Mouse (Mus musculus) forebrain, embryonic 13.5 days (tissue): ENCODE measurements at regions not wholly inside any gene's neighbourhood (a gene's known extent, or its start where the extent isn't known, plus 50 kb on each side); places are given as distances from the start of the nearest gene placed in this dataset.

Experiments used
- ATAC-seq: fragments of 200-750 bp; cut with Nextera tagmentation; 2 replicates; pipeline ENCODE4 v1.8.0; 2017
- H3K27ac ChIP-seq: fragments of 300-500 bp; sonication (generic); 2 replicates; pipeline ENCODE4 v1.5.1; 2015; ENCODE audit warnings: inconsistent platforms, mild to moderate bottlenecking, moderate library complexity
- H3K27me3 ChIP-seq: fragments of 300-500 bp; sonication (generic); 2 replicates; pipeline ENCODE4 v1.6.1; 2015; ENCODE audit warnings: mild to moderate bottlenecking, inconsistent platforms
- H3K36me3 ChIP-seq: fragments of 300-500 bp; sonication (generic); 2 replicates; pipeline ENCODE4 v1.6.1; 2015; ENCODE audit warnings: mild to moderate bottlenecking, inconsistent platforms; ENCODE audit not compliant: poor library complexity, severe bottlenecking
- H3K4me1 ChIP-seq: fragments of 300-500 bp; sonication (generic); 2 replicates; pipeline ENCODE4 v1.6.1; 2015; ENCODE audit warnings: inconsistent platforms
- H3K4me2 ChIP-seq: fragments of 300-500 bp; sonication (generic); 2 replicates; pipeline ENCODE4 v1.6.1; 2015; ENCODE audit warnings: inconsistent platforms, mild to moderate bottlenecking, moderate library complexity
- H3K4me3 ChIP-seq: fragments of 300-500 bp; sonication (generic); 2 replicates; pipeline ENCODE4 v1.5.1; 2015; ENCODE audit warnings: mild to moderate bottlenecking, inconsistent platforms
- H3K9ac ChIP-seq: fragments of 300-500 bp; sonication (generic); 2 replicates; pipeline ENCODE4 v1.6.1; 2015; ENCODE audit warnings: mild to moderate bottlenecking, inconsistent platforms
- H3K9me3 ChIP-seq: fragments of 300-500 bp; sonication (generic); replicated peaks from 2 replicates; pipeline ENCODE4 v1.6.1; 2016; ENCODE audit warnings: inconsistent platforms
- WGBS: fragments of 180-500 bp; shearing (Covaris S2); methylation state at CpG from one replicate; pipeline ENCODE4 v1.1.7; 2015; 5-methylcytosine and 5-hydroxymethylcytosine counted together

- Histone ChIP-seq H3K36me3 (no peaks in the 10 kb centered on the region), H3K27ac (no peak overlapping the region), H3K4me3 (no peak overlapping the region), H3K4me2 (no peak overlapping the region), H3K9me3 (no peaks in the 10 kb centered on the region), H3K9ac (no peak overlapping the region), H3K4me1 (no peaks in the 10 kb centered on the region), H3K27me3 (no peaks in the 10 kb centered on the region)
- ATAC-seq = no peak
- 95% methylated on average over 1 of the region's 1 CpGs for WGBS
These were observed 98.7 kb upstream of the Tbl1xr1 start for GRCm38 (mm10) chr3:21977775-21978174.

DNA sequence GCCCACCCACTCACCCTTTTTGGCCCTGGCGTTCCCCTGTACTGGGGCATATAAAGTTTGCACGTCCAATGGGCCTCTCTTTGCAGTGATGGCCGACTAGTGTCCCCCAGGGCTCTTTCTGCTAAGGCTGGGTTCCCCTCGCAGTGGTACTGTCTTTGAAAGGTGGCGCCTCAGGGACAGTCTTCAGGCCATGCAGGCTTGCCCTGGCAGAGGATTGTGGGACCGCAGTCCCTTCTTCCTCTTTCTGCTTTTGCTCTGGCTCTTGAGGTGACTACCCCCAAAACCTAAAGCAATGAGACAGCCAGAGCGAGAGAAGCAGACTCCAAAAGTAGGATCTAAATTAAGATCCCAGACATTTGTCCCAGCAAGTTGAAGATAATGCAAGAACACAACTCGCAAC, 93.5 kb upstream of the Tbl1xr1 start:
- Histone ChIP-seq H3K36me3 (no peaks in the 10 kb centered on the region), H3K4me2 (no peak overlapping the region), H3K9me3 (no peaks in the 10 kb centered on the region), H3K27me3 (no peaks in the 10 kb centered on the region), H3K4me1 (no peaks in the 10 kb centered on the region), H3K4me3 (no peak overlapping the region), H3K9ac (no peak overlapping the region), H3K27ac (no peak overlapping the region)
- WGBS = 91% methylated on average over 8 of the region's 8 CpGs
- ATAC-seq = no peak

- H3K4me2 ChIP-seq = no peak overlapping the region
- H3K27me3 ChIP-seq = no peaks in the 10 kb centered on the region
- no peaks in the 10 kb centered on the region for H3K36me3 ChIP-seq
- H3K4me3 ChIP-seq = no peak overlapping the region
- no peaks in the 10 kb centered on the region for H3K9me3 ChIP-seq
- H3K9ac ChIP-seq = no peak overlapping the region
- no peaks in the 10 kb centered on the region for H3K4me1 ChIP-seq
- no peak overlapping the region for H3K27ac ChIP-seq
- 24% methylated on average over 2 of the region's 2 CpGs for WGBS
- no peak for ATAC-seq
These were observed 92.3 kb upstream of the Tbl1xr1 start for GRCm38 (mm10) chr3:21983993-21984725.

GRCm38 (mm10) chr3:21984807-21985206, 91.6 kb upstream of the Tbl1xr1 start:
- Histone ChIP-seq H3K27ac (no peak overlapping the region), H3K4me3 (no peak overlapping the region), H3K27me3 (no peaks in the 10 kb centered on the region), H3K4me2 (no peak overlapping the region), H3K9me3 (no peaks in the 10 kb centered on the region), H3K36me3 (no peaks in the 10 kb centered on the region), H3K9ac (no peak overlapping the region), H3K4me1 (no peaks in the 10 kb centered on the region)
- ATAC-seq = no peak
- WGBS = 52% methylated on average over 2 of the region's 2 CpGs

GRCm38 (mm10) chr3:21986164-21986892, 90.1 kb upstream of the Tbl1xr1 start:
- WGBS = 89% methylated on average over 5 of the region's 5 CpGs
- Histone ChIP-seq H3K27ac (no peak overlapping the region), H3K36me3 (no peaks in the 10 kb centered on the region), H3K9ac (no peak overlapping the region), H3K4me3 (no peak overlapping the region), H3K4me2 (no peak overlapping the region), H3K27me3 (no peaks in the 10 kb centered on the region), H3K4me1 (no peaks in the 10 kb centered on the region), H3K9me3 (no peaks in the 10 kb centered on the region)
- no peak for ATAC-seq

DNA sequence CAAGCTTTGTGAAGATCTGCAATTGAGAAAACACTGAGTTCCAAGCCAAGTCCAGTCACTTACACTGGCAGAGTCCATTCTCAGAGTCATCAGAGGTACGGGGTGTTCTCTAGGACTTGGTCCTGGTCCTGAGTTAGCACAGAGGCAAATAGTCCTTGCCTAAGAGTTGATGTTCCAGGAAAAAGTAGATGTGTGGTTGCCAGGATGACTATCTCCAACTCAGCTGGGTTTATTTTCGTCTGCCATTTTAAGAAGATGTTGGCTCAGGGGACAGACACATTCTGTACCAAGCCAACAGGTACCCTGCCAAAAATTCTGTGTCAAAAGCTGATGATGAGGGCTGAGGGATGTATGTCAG, 89.6 kb upstream of the Tbl1xr1 start:
- ATAC-seq = no peak
- no peak overlapping the region for H3K27ac ChIP-seq
- 84% methylated on average over 2 of the region's 2 CpGs for WGBS
- H3K4me3 ChIP-seq = no peak overlapping the region
- H3K4me2 ChIP-seq = no peak overlapping the region
- H3K4me1 ChIP-seq = no peaks in the 10 kb centered on the region
- no peaks in the 10 kb centered on the region for H3K36me3 ChIP-seq
- H3K27me3 ChIP-seq = no peaks in the 10 kb centered on the region
- no peak overlapping the region for H3K9ac ChIP-seq
- H3K9me3 ChIP-seq = no peaks in the 10 kb centered on the region

DNA sequence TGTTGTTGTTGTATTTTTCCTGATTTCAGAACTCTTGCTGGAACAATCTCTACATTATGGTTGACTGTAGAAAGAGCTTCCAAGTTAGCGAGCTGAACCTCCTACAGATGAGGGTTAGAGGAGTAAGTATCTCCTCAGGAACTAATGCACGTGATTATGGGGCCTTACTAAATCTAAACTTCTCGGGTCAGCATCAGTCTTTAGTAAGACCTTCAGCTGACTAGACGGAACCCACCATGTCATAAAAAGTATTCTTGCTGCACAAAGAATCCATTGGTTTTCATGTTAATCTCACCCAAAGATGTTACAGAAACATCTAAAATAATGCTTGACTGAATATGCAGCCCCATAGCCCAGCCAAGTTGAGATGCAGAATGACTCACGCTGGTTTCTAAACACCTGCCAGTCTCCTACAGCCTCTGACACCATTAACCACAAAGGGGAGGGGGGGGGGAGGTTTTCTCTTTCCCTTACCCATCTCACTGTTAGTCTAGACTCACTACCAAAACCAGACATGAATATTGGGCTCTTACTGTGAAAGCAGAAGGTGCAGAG, 88.9 kb upstream of the Tbl1xr1 start:
- H3K4me3 ChIP-seq = no peak overlapping the region
- WGBS = 90% methylated on average over 5 of the region's 5 CpGs
- ATAC-seq = no peak

DNA sequence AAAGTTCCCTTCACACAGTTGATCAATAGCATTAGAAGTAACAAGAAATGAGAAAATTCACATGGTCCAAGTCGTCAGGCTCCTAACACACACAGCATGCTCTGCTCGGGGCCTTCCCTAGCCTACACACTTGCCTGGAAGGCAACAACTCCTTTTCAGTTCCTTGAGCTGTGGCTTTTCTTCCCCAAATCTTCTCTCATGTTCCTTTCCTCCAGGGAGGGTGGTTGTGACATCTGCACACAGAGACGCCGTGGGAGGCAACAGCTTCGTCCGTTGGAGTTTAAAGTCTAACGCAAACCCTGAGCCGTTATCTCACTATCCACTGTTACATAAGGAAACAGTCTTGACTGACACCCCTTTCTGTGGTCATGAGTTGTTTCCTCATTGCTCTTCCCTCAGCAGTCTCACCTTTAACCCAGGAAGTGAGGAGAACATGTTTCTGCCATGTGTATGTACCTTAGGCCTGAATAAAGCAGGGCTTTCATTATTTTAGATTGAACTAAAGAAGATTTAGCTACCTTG, 88.4 kb upstream of the Tbl1xr1 start:
- H3K4me1 ChIP-seq = no peaks in the 10 kb centered on the region
- no peak for ATAC-seq
- no peak overlapping the region for H3K27ac ChIP-seq
- no peaks in the 10 kb centered on the region for H3K36me3 ChIP-seq
- no peaks in the 10 kb centered on the region for H3K9me3 ChIP-seq
- H3K4me2 ChIP-seq = no peak overlapping the region
- H3K9ac ChIP-seq = no peak overlapping the region
- H3K4me3 ChIP-seq = no peak overlapping the region
- no peaks in the 10 kb centered on the region for H3K27me3 ChIP-seq
- WGBS = 92% methylated on average over 8 of the region's 8 CpGs

More for the DNA sequence above, 88.9 kb upstream of the Tbl1xr1 start:
- Histone ChIP-seq H3K4me1 (no peaks in the 10 kb centered on the region), H3K4me2 (no peak overlapping the region), H3K9ac (no peak overlapping the region), H3K9me3 (no peaks in the 10 kb centered on the region), H3K27me3 (no peaks in the 10 kb centered on the region), H3K27ac (no peak overlapping the region), H3K36me3 (no peaks in the 10 kb centered on the region)

- WGBS = 70% methylated on average over 4 of the region's 4 CpGs
- H3K4me3 ChIP-seq = no peak overlapping the region
- H3K4me1 ChIP-seq = no peaks in the 10 kb centered on the region
- ATAC-seq = no peak
- H3K4me2 ChIP-seq = no peak overlapping the region
- no peaks in the 10 kb centered on the region for H3K9me3 ChIP-seq
- H3K27me3 ChIP-seq = no peaks in the 10 kb centered on the region
- no peaks in the 10 kb centered on the region for H3K36me3 ChIP-seq
- H3K9ac ChIP-seq = no peak overlapping the region
- H3K27ac ChIP-seq = no peak overlapping the region
These were observed 85.9 kb upstream of the Tbl1xr1 start for GRCm38 (mm10) chr3:21990526-21990925.

DNA sequence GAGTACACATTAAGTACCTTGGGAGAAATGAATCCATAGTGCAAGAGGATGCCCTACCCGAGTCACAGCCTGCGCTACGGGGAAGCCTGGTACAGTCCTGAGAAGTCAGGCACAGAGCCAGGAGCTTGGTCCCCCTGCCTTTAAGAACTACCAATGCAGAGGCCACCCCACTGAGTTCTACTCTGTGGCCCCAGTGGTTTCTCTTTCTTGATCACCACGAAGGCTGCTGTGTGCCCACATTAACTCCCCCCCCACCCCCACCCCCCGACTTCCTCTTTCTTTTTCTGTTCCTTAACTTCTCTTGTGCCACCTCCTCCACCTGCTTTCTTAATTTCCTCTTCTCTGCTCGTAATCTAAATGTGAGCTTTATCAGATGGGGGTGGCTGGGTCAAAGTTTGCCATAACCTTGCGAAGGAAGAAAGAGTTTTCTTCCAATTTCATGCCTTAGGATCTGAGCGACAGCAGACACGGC, 84.7 kb upstream of the Tbl1xr1 start:
- H3K4me1 ChIP-seq = no peaks in the 10 kb centered on the region
- no peaks in the 10 kb centered on the region for H3K27me3 ChIP-seq
- no peak for ATAC-seq
- 83% methylated on average over 9 of the region's 9 CpGs for WGBS
- no peak overlapping the region for H3K4me3 ChIP-seq
- H3K36me3 ChIP-seq = no peaks in the 10 kb centered on the region
- no peaks in the 10 kb centered on the region for H3K9me3 ChIP-seq
- no peak overlapping the region for H3K9ac ChIP-seq
- H3K27ac ChIP-seq = no peak overlapping the region
- H3K4me2 ChIP-seq = no peak overlapping the region

DNA sequence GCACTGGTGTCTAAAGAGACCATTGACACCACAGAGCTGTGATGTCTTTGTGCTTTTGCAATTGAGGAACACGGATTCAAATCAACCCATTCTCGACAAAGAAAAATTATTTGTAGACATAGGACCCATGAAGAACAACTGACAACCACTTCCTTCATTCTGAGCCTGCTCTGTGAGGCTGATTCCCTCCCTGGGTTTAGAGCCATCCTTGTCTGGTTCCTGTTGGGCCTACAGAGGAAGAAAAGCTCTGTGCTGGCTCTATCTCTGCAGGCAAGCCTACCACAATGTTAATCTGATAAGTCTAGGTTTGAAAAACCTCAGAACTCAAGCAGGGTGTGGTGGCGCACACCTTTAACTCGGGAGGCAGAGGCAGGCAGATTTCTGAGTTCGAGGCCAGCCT, 84.2 kb upstream of the Tbl1xr1 start:
- WGBS = 87% methylated on average over 5 of the region's 5 CpGs
- H3K4me2 ChIP-seq = no peak overlapping the region
- no peaks in the 10 kb centered on the region for H3K9me3 ChIP-seq
- H3K36me3 ChIP-seq = no peaks in the 10 kb centered on the region
- H3K9ac ChIP-seq = no peak overlapping the region
- H3K27me3 ChIP-seq = no peaks in the 10 kb centered on the region
- H3K4me3 ChIP-seq = no peak overlapping the region
- no peak overlapping the region for H3K27ac ChIP-seq
- ATAC-seq = no peak
- H3K4me1 ChIP-seq = no peaks in the 10 kb centered on the region

DNA sequence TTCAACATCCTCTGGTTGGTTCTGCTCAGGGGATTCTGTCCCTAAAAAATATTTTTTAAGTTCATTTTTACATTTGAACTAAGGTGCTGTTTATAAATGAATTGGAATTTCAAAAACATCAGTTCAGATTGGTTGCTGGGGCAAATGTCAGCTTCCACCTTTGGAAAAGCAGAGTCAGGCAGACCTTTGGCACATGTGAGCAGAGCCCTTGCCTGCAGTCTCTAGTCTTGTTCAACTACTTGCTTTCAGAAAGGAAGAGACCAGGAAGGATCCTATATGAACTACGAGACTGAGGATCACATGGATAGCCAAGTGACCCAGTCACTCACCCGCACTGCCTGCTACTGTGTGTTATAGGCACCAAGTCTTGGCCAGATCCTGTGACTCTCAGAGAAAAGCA, 82.5 kb upstream of the Tbl1xr1 start:
- Histone ChIP-seq H3K4me2 (no peak overlapping the region), H3K27me3 (no peaks in the 10 kb centered on the region), H3K4me1 (no peaks in the 10 kb centered on the region), H3K9me3 (no peaks in the 10 kb centered on the region), H3K4me3 (no peak overlapping the region), H3K9ac (no peak overlapping the region), H3K27ac (no peak overlapping the region), H3K36me3 (no peaks in the 10 kb centered on the region)
- ATAC-seq = no peak
- WGBS = 85% methylated on average over 2 of the region's 2 CpGs
